Mouse (Mus musculus) testis, adult 2 months (tissue): Measurements from ENCODE around the gene Olfr1089.

Experiments
- CTCF ChIP-seq: fragments of 200-500 bp; IDR thresholded peaks from 2 replicates; pipeline ENCODE4 v1.5.1; 2012; ENCODE audit warnings: low read depth, mild to moderate bottlenecking, inconsistent platforms, low read length, moderate library complexity; ENCODE audit not compliant: control insufficient read depth, insufficient read depth, insufficient replicate concordance
- POLR2A ChIP-seq: fragments of 200-500 bp; IDR thresholded peaks from 2 replicates; pipeline ENCODE4 v1.6.1; 2012; ENCODE audit warnings: low read depth, mild to moderate bottlenecking, inconsistent platforms, low read length, moderate library complexity; ENCODE audit not compliant: control insufficient read depth

DNA sequence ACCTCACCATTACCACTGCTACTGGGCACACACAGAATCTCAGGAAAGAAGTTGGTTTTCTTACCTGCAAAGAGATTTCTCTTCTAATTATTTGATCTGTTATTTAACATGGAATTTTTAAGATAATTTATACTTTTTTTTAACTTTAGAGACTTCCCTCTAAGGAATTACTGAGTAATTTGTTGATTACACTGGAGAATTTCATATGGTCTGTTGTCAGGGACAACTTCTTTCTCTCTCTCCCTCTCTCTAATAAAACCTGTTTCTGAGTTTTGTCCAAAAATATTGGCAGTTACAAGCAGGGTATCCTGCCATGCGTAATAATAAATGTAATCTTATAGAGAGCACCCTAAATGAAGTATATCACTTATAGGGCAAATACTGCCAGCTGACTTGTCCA lies 25.4 kb upstream of the Olfr1089 start, which contains the start of gene Olfr1090:
- TF ChIP-seq POLR2A (no peak), CTCF (no peak)
